Mouse (Mus musculus): Measurements from ENCODE around the gene Pfdn5.

DNA sequence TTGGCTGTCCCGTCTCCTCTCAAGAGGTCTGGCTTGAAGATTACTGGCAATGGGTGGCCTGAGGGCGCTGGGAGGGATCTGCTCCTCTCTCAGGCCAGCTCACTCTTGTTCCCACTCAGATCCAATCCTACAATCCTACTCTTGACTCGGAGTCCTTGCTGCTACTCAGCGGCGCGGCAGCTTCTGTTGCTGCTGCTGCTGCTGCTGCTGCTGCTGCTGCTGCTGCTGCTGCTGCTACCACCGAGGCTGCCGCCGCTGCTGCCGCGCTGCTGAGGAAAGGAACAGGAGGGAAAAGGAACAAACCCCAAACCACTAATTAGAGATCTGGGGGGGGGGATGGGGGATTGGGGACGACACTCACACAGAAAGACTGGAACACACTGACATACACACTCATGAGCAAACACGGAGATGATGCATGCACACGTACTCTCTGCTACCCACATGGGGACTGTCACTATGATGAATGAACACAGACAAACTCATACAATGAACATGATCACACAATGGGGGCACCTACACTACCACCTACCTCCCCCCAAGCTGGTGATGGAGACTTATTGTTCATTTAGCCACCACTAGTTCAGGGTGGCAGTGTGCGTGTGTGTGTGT lies 40.9 kb downstream of the Pfdn5 start, which contains the start of gene Sp7:
- TF ChIP-seq CTCF (IDR thresholded peaks at IDR 0.05; ENCODE audit: low read depth, low read length) (no peak), GATA1 (IDR thresholded peaks at IDR 0.05; ENCODE audit: borderline replicate concordance, low read length) (no peak)
